Mouse (Mus musculus): Measurements from ENCODE around the gene Dcpp3. TPM values are rescaled to one million over a fixed set of nuclear protein-coding genes. Genes with fewer than 3 reads are reported as not detected.
"Not testable (repeated sequence)": the region's sequence is repeated elsewhere in the genome, so short reads cannot be mapped to it uniquely, and the experiment has no call there.

Gene Dcpp3
- polyA plus RNA-seq, 1 experiment from 2014 or later, result not detected

- H3K4me3 ChIP-seq; DNase-seq (ENCODE audit: extremely low spot score, low spot score); H3K4me1 ChIP-seq; H3K9me3 ChIP-seq; H3K27me3 ChIP-seq (ENCODE audit: poor library complexity, severe bottlenecking); H3K36me3 ChIP-seq (replicated peaks); H3K27ac ChIP-seq: not testable (repeated sequence)
- whole genome bisulfite sequencing, result 81% methylated on average over 4 of the region's 4 CpGs
Measured at GRCm38 (mm10) chr17:23950828-23951227, 33.6 kb downstream of the Dcpp3 start.

- 82% methylated on average over 5 of the region's 5 CpGs for WGBS
- no peak within 1 kb of the TSS for H3K4me3 ChIP-seq
- no peak within 1 kb of the TSS for H3K27ac ChIP-seq
- no peaks in the 10 kb centered on the region for H3K36me3 ChIP-seq (replicated peaks)
- H3K27me3 ChIP-seq (ENCODE audit: poor library complexity, severe bottlenecking), result no peaks in the 10 kb centered on the region
- no peaks in the 10 kb centered on the region for H3K9me3 ChIP-seq
- DNase-seq (ENCODE audit: extremely low spot score, low spot score), result no peak
- H3K4me1 ChIP-seq, result peaks cover 2% of the 10 kb centered on the region; the same call in 1 of the 2 replicates
Measured at GRCm38 (mm10) chr17:23955174-23955573, 37.9 kb downstream of the Dcpp3 start, which contains the start of gene Sbpl. Gene Sbpl (minus strand): TSS chr17:23955274.

- 41% methylated on average over 3 of the region's 3 CpGs for WGBS
- Histone ChIP-seq H3K4me1 (peaks cover 3% of the 10 kb centered on the region; the same call in 1 of the 2 replicates), H3K36me3 (replicated peaks) (no peaks in the 10 kb centered on the region), H3K27ac (peak overlapping the region; percentile 80), H3K4me3 (no peak overlapping the region), H3K9me3 (no peaks in the 10 kb centered on the region), H3K27me3 (ENCODE audit: poor library complexity, severe bottlenecking) (no peaks in the 10 kb centered on the region)
- peak; percentile 86 for DNase-seq (ENCODE audit: extremely low spot score, low spot score)
Measured at GRCm38 (mm10) chr17:23960084-23960738, 43.0 kb downstream of the Dcpp3 start.

GRCm38 (mm10) chr17:23961573-23962122 lies 44.4 kb downstream of the Dcpp3 start:
- WGBS, result 38% methylated on average over 4 of the region's 4 CpGs

GRCm38 (mm10) chr17:23965805-23966425 lies 48.7 kb downstream of the Dcpp3 start:
- no peaks in the 10 kb centered on the region for H3K36me3 ChIP-seq (replicated peaks)
- no peak overlapping the region for H3K4me3 ChIP-seq
- H3K27ac ChIP-seq, result no peak overlapping the region
- DNase-seq (ENCODE audit: extremely low spot score, low spot score), result no peak
- WGBS, result 45% methylated on average over 6 of the region's 6 CpGs
- no peaks in the 10 kb centered on the region for H3K9me3 ChIP-seq
- peaks cover 10% of the 10 kb centered on the region for H3K4me1 ChIP-seq
- H3K27me3 ChIP-seq (ENCODE audit: poor library complexity, severe bottlenecking), result no peaks in the 10 kb centered on the region

More at GRCm38 (mm10) chr17:23961573-23962122, 44.4 kb downstream of the Dcpp3 start:
- Histone ChIP-seq H3K9me3 (no peaks in the 10 kb centered on the region), H3K4me3 (no peak overlapping the region), H3K27me3 (ENCODE audit: poor library complexity, severe bottlenecking) (no peaks in the 10 kb centered on the region), H3K4me1 (peaks cover 13% of the 10 kb centered on the region), H3K36me3 (replicated peaks) (no peaks in the 10 kb centered on the region), H3K27ac (no peak overlapping the region)
- no peak for DNase-seq (ENCODE audit: extremely low spot score, low spot score)

GRCm38 (mm10) chr17:23966658-23967401 lies 49.6 kb downstream of the Dcpp3 start:
- no peaks in the 10 kb centered on the region for H3K9me3 ChIP-seq
- H3K4me3 ChIP-seq, result no peak overlapping the region
- no peak overlapping the region for H3K27ac ChIP-seq
- H3K4me1 ChIP-seq, result peaks cover 10% of the 10 kb centered on the region
- H3K27me3 ChIP-seq (ENCODE audit: poor library complexity, severe bottlenecking), result no peaks in the 10 kb centered on the region
- WGBS, result 91% methylated on average over 10 of the region's 10 CpGs
- no peaks in the 10 kb centered on the region for H3K36me3 ChIP-seq (replicated peaks)
- DNase-seq (ENCODE audit: extremely low spot score, low spot score), result no peak

GRCm38 (mm10) chr17:23968780-23969179 lies 51.5 kb downstream of the Dcpp3 start:
- DNase-seq (ENCODE audit: extremely low spot score, low spot score), result no peak

More at GRCm38 (mm10) chr17:23968780-23969179, 51.5 kb downstream of the Dcpp3 start:
- Histone ChIP-seq H3K9me3 (no peaks in the 10 kb centered on the region), H3K36me3 (replicated peaks) (no peaks in the 10 kb centered on the region), H3K27ac (no peak overlapping the region), H3K4me3 (no peak overlapping the region), H3K4me1 (peaks cover 10% of the 10 kb centered on the region), H3K27me3 (ENCODE audit: poor library complexity, severe bottlenecking) (no peaks in the 10 kb centered on the region)
- 51% methylated on average over 2 of the region's 2 CpGs for WGBS

Other genes with a start within 250 kb of the Dcpp3 start
- 28.0 and 29.0 TPM in 2 replicates for gene Hcfc1r1, start 243.9 kb upstream of the Dcpp3 start, polyA plus RNA-seq (2016; fragmentation: Nextera tagmentation; extraction: Ambion mirVana)
- gene Thoc6, start 243.6 kb upstream of the Dcpp3 start, polyA plus RNA-seq (2016; fragmentation: Nextera tagmentation; extraction: Ambion mirVana), result 77.8 and 78.8 TPM in 2 replicates
- 3.9 and 4.6 TPM in 2 replicates for gene Tnfrsf12a, start 240.0 kb upstream of the Dcpp3 start, polyA plus RNA-seq (2016; fragmentation: Nextera tagmentation; extraction: Ambion mirVana)
- 28.5 and 32.8 TPM in 2 replicates for gene Cldn6, start 238.2 kb upstream of the Dcpp3 start, polyA plus RNA-seq (2016; fragmentation: Nextera tagmentation; extraction: Ambion mirVana)
- 7.4 and 10.1 TPM in 2 replicates for gene Cldn9, start 233.4 kb upstream of the Dcpp3 start, polyA plus RNA-seq (2016; fragmentation: Nextera tagmentation; extraction: Ambion mirVana)
- 0.06 TPM in 1 of 2 replicates, not detected in the other for gene 1520401A03Rik, start 194.7 kb upstream of the Dcpp3 start, polyA plus RNA-seq (2016; fragmentation: Nextera tagmentation; extraction: Ambion mirVana)
- gene Pkmyt1, start 191.1 kb upstream of the Dcpp3 start, polyA plus RNA-seq (2016; fragmentation: Nextera tagmentation; extraction: Ambion mirVana), result 63.3 and 64.5 TPM in 2 replicates
- gene Paqr4, start 176.6 kb upstream of the Dcpp3 start, polyA plus RNA-seq (2016; fragmentation: Nextera tagmentation; extraction: Ambion mirVana), result 21.5 and 23.9 TPM in 2 replicates
- 1.5 and 2.9 TPM in 2 replicates for gene Kremen2, start 171.6 kb upstream of the Dcpp3 start, polyA plus RNA-seq (2016; fragmentation: Nextera tagmentation; extraction: Ambion mirVana)
- 190 and 197 TPM in 2 replicates for gene Flywch1, start 145.9 kb upstream of the Dcpp3 start, polyA plus RNA-seq (2016; fragmentation: Nextera tagmentation; extraction: Ambion mirVana)
- gene Flywch2, start 131.4 kb upstream of the Dcpp3 start, polyA plus RNA-seq (2016; fragmentation: Nextera tagmentation; extraction: Ambion mirVana), result 23.8 and 25.0 TPM in 2 replicates
- gene Srrm2, start 126.9 kb upstream of the Dcpp3 start, polyA plus RNA-seq (2016; fragmentation: Nextera tagmentation; extraction: Ambion mirVana), result 482 and 518 TPM in 2 replicates
- gene Elob, start 88.3 kb upstream of the Dcpp3 start, polyA plus RNA-seq (2016; fragmentation: Nextera tagmentation; extraction: Ambion mirVana), result 1,030 and 1,081 TPM in 2 replicates
- 0.49 TPM in 1 of 2 replicates, not detected in the other for gene Prss33, start 81.4 kb upstream of the Dcpp3 start, polyA plus RNA-seq (2016; fragmentation: Nextera tagmentation; extraction: Ambion mirVana)
- not detected in 2 replicates for gene Prss32, start 73.6 kb upstream of the Dcpp3 start, polyA plus RNA-seq (2016; fragmentation: Nextera tagmentation; extraction: Ambion mirVana)
- gene Prss41, start 73.3 kb upstream of the Dcpp3 start, polyA plus RNA-seq (2016; fragmentation: Nextera tagmentation; extraction: Ambion mirVana), result 4.5 and 5.4 TPM in 2 replicates
- not detected in 2 replicates for gene Prss21, start 49.4 kb upstream of the Dcpp3 start, polyA plus RNA-seq (2016; fragmentation: Nextera tagmentation; extraction: Ambion mirVana)
- gene Dcpp1, start 36.6 kb upstream of the Dcpp3 start, polyA plus RNA-seq (2016; fragmentation: Nextera tagmentation; extraction: Ambion mirVana), result not detected in 2 replicates
- gene Dcpp2, start 36.6 kb upstream of the Dcpp3 start, polyA plus RNA-seq (2016; fragmentation: Nextera tagmentation; extraction: Ambion mirVana), result not detected in 2 replicates
- not detected in 2 replicates for gene Sbp, start 24.2 kb downstream of the Dcpp3 start, polyA plus RNA-seq (2016; fragmentation: Nextera tagmentation; extraction: Ambion mirVana)
- gene Sbpl, start 37.8 kb downstream of the Dcpp3 start, polyA plus RNA-seq (2016; fragmentation: Nextera tagmentation; extraction: Ambion mirVana), result not detected in 2 replicates
- gene Prss30, start 63.1 kb downstream of the Dcpp3 start, polyA plus RNA-seq (2016; fragmentation: Nextera tagmentation; extraction: Ambion mirVana), result not detected in 2 replicates
- gene Prss22, start 80.6 kb downstream of the Dcpp3 start, polyA plus RNA-seq (2016; fragmentation: Nextera tagmentation; extraction: Ambion mirVana), result 0.58 and 0.63 TPM in 2 replicates
- gene Prss27, start 120.7 kb downstream of the Dcpp3 start, polyA plus RNA-seq (2016; fragmentation: Nextera tagmentation; extraction: Ambion mirVana), result 0.11 and 0.16 TPM in 2 replicates
- gene Kctd5, start 156.0 kb downstream of the Dcpp3 start, polyA plus RNA-seq (2016; fragmentation: Nextera tagmentation; extraction: Ambion mirVana), result 89.2 and 91.6 TPM in 2 replicates
- gene Pdpk1, start 233.5 kb downstream of the Dcpp3 start, polyA plus RNA-seq (2016; fragmentation: Nextera tagmentation; extraction: Ambion mirVana), result 32.6 and 34.3 TPM in 2 replicates
- 40.2 and 44.7 TPM in 2 replicates for gene Amdhd2, start 246.3 kb downstream of the Dcpp3 start, polyA plus RNA-seq (2016; fragmentation: Nextera tagmentation; extraction: Ambion mirVana)